8 mouse cellular contexts compared by ENCODE assay signal in genomic region chr19:16063916-16064580, GRCm38 (mm10).
DNase-seq lines count a peak whose midpoint lies in the region; ATAC-seq lines count a peak whose summit lies in the region.

No protein-coding gene starts in this region.

- 16% methylated on average over 12 of the region's 12 CpGs for WGBS in hindbrain, embryonic 13.5 days

- H3K9me3 ChIP-seq in hindbrain, embryonic 13.5 days, result no peaks in the 10 kb centered on the region

- H3K27me3 ChIP-seq in hindbrain, embryonic 13.5 days, result no peaks in the 10 kb centered on the region

- peaks cover 3% of the 10 kb centered on the region; the same call in 1 of the 2 replicates for H3K4me1 ChIP-seq in hindbrain, embryonic 13.5 days (replicated peaks)

- DNase-seq in MN1 (ENCODE audit: low spot score), result peak; percentile 84
- peak; percentile 82 for DNase-seq in cerebellum, adult 8-10 months
- DNase-seq in frontal cortex, postnatal 14 days (ENCODE audit: low spot score in 2 of 2), result peak; percentile 66 to 81
- peak; percentile 88 to 90 for DNase-seq in layer of hippocampus, postnatal 14 days (ENCODE audit: low spot score in 2 of 2)
- peak; percentile 88 for DNase-seq in lung, postnatal 14 days
- DNase-seq in retina, adult 2 months (ENCODE audit: low read depth, low spot score), result peak; percentile 55
- DNase-seq in thymus, postnatal 36 days, result peak; percentile 49 to 61

- no peaks in the 10 kb centered on the region for H3K36me3 ChIP-seq in hindbrain, embryonic 13.5 days

- peak overlapping the region; percentile 45 for H3K4me2 ChIP-seq in hindbrain, embryonic 13.5 days

- no peak overlapping the region for H3K27ac ChIP-seq in hindbrain, embryonic 13.5 days

- ATAC-seq in hindbrain, embryonic 13.5 days (ENCODE audit: low FRiP score), result peak; percentile 74

- peak overlapping the region; percentile 62; the same call in 1 of the 2 replicates for H3K9ac ChIP-seq in hindbrain, embryonic 13.5 days

- H3K4me3 ChIP-seq in hindbrain, embryonic 13.5 days, result no peak overlapping the region
